Mouse (Mus musculus) lung, embryonic 14.5 days (tissue): ENCODE results near the gene Cidec. TPM values are rescaled to one million over a fixed set of nuclear protein-coding genes. Genes with fewer than 3 reads are reported as not detected.

Source experiments
- ATAC-seq: fragments of 200-750 bp; cut with Nextera tagmentation; 2 replicates; pipeline ENCODE4 v1.8.0; 2017; ENCODE audit warnings: mild to moderate bottlenecking, moderate TSS enrichment, moderate library complexity; ENCODE audit not compliant: insufficient read depth
- DNase-seq: peaks from one replicate; pipeline ENCODE4 v3.0.0-alpha.2; 2015
- H3K27ac ChIP-seq: fragments of 300-500 bp; sonication (generic); 2 replicates; pipeline ENCODE4 v1.5.1; 2014; ENCODE audit warnings: low read depth, mild to moderate bottlenecking, moderate library complexity
- H3K27me3 ChIP-seq: fragments of 300-500 bp; sonication (generic); 2 replicates; pipeline ENCODE4 v1.6.1; 2014; ENCODE audit warnings: low read length, control low read depth; ENCODE audit not compliant: insufficient read depth
- H3K36me3 ChIP-seq: fragments of 300-500 bp; sonication (generic); 2 replicates; pipeline ENCODE4 v1.6.1; 2014; ENCODE audit warnings: control low read depth; ENCODE audit not compliant: insufficient read depth
- H3K4me1 ChIP-seq: fragments of 300-500 bp; sonication (generic); 2 replicates; pipeline ENCODE4 v1.6.1; 2014; ENCODE audit warnings: antibody characterized with exemption, control low read depth; ENCODE audit not compliant: insufficient read depth
- H3K4me2 ChIP-seq: fragments of 300-500 bp; sonication (generic); 2 replicates; pipeline ENCODE4 v1.6.1; 2014; ENCODE audit warnings: mild to moderate bottlenecking
- H3K4me3 ChIP-seq: fragments of 300-500 bp; sonication (generic); 2 replicates; pipeline ENCODE4 v1.5.1; 2014; ENCODE audit warnings: low read depth, low read length
- H3K9ac ChIP-seq: fragments of 300-500 bp; sonication (generic); 2 replicates; pipeline ENCODE4 v1.6.1; 2014
- H3K9me3 ChIP-seq: fragments of 300-500 bp; sonication (generic); 2 replicates; pipeline ENCODE4 v1.6.1; 2016; ENCODE audit warnings: low read depth, low read length, control low read depth
- CTCF ChIP-seq: IDR thresholded peaks from 2 replicates; pipeline ENCODE4 v1.5.1; 2016; ENCODE audit warnings: antibody characterized with exemption, low read depth
- WGBS: fragments of 180-500 bp; shearing (Covaris S2); extraction: QIAGEN DNeasy Blood & Tissue Kit; methylation state at CpG from one replicate; pipeline ENCODE4 v1.1.7; 2014; 5-methylcytosine and 5-hydroxymethylcytosine counted together
- polyA plus RNA-seq: library from polyadenylated mRNA; unstranded; fragments of >200 nt; fragmentation: Nextera tagmentation; extraction: Ambion mirVana; gene quantifications from 2 replicates; pipeline ENCODE4 v1.2.1, GENCODE M21; 2014

Gene Cidec
- polyA plus RNA-seq, 1 experiment from 2014 or later: not detected

GRCm38 (mm10) chr6:113438721-113439430 lies 3.3 kb upstream of the Cidec start:
- Histone ChIP-seq H3K36me3 (no peaks in the 10 kb centered on the region), H3K27ac (no peak overlapping the region), H3K4me1 (peaks cover 8% of the 10 kb centered on the region), H3K4me3 (no peak overlapping the region), H3K9me3 (no peaks in the 10 kb centered on the region), H3K4me2 (no peak overlapping the region), H3K9ac (no peak overlapping the region), H3K27me3 (no peaks in the 10 kb centered on the region)
- DNase-seq: no peak
- 44% methylated on average over 12 of the region's 12 CpGs for WGBS
- ATAC-seq: no peak
- TF ChIP-seq CTCF: no peak

GRCm38 (mm10) chr6:113437135-113437534 lies 1.6 kb upstream of the Cidec start:
- ATAC-seq (no peak), DNase-seq (no peak)
- 66% methylated on average over 12 of the region's 12 CpGs for WGBS
- Histone ChIP-seq H3K36me3 (no peaks in the 10 kb centered on the region), H3K27ac (no peak overlapping the region), H3K4me1 (no peaks in the 10 kb centered on the region; the same call in 1 of the 2 replicates), H3K4me2 (no peak overlapping the region), H3K9ac (no peak overlapping the region), H3K9me3 (no peaks in the 10 kb centered on the region), H3K4me3 (no peak overlapping the region), H3K27me3 (no peaks in the 10 kb centered on the region)
- TF ChIP-seq CTCF: no peak

GRCm38 (mm10) chr6:113434691-113435090 lies 869 bp downstream of the Cidec start:
- ATAC-seq (no peak), DNase-seq (no peak)
- no peak overlapping the region for H3K9ac ChIP-seq
- no peak overlapping the region for H3K4me3 ChIP-seq
- H3K27me3 ChIP-seq: no peaks in the 10 kb centered on the region
- no peak overlapping the region for H3K4me2 ChIP-seq
- no peaks in the 10 kb centered on the region for H3K4me1 ChIP-seq
- H3K36me3 ChIP-seq: no peaks in the 10 kb centered on the region
- WGBS: 69% methylated on average over 7 of the region's 7 CpGs
- H3K9me3 ChIP-seq: no peaks in the 10 kb centered on the region
- H3K27ac ChIP-seq: no peak overlapping the region
- no peak for TF ChIP-seq CTCF

- H3K36me3 ChIP-seq: no peaks in the 10 kb centered on the region
- no peak overlapping the region for H3K27ac ChIP-seq
- 63% methylated on average over 3 of the region's 3 CpGs for WGBS
- ATAC-seq (no peak), DNase-seq (no peak)
- H3K4me2 ChIP-seq: no peak overlapping the region
- no peak overlapping the region for H3K4me3 ChIP-seq
- no peak overlapping the region for H3K9ac ChIP-seq
- no peak for TF ChIP-seq CTCF
- no peaks in the 10 kb centered on the region for H3K4me1 ChIP-seq
- H3K27me3 ChIP-seq: no peaks in the 10 kb centered on the region
- no peaks in the 10 kb centered on the region for H3K9me3 ChIP-seq
Measured at GRCm38 (mm10) chr6:113433661-113434060, 1.9 kb downstream of the Cidec start.

- Histone ChIP-seq H3K4me2 (no peak overlapping the region), H3K27ac (no peak overlapping the region), H3K9me3 (no peaks in the 10 kb centered on the region), H3K9ac (no peak overlapping the region), H3K36me3 (no peaks in the 10 kb centered on the region), H3K4me1 (no peaks in the 10 kb centered on the region), H3K4me3 (no peak overlapping the region), H3K27me3 (no peaks in the 10 kb centered on the region)
- no peak for TF ChIP-seq CTCF
- DNase-seq (no peak), ATAC-seq (no peak)
- 51% methylated on average over 3 of the region's 3 CpGs for whole genome bisulfite sequencing
Measured at GRCm38 (mm10) chr6:113431801-113432200, 3.8 kb downstream of the Cidec start.

GRCm38 (mm10) chr6:113430846-113431245 lies 4.7 kb downstream of the Cidec start:
- DNase-seq (no peak), ATAC-seq (no peak)
- no peaks in the 10 kb centered on the region for H3K36me3 ChIP-seq
- no peak overlapping the region for H3K4me2 ChIP-seq
- H3K9ac ChIP-seq: no peak overlapping the region
- H3K27me3 ChIP-seq: no peaks in the 10 kb centered on the region
- TF ChIP-seq CTCF: no peak
- no peaks in the 10 kb centered on the region for H3K4me1 ChIP-seq
- no peaks in the 10 kb centered on the region for H3K9me3 ChIP-seq
- H3K27ac ChIP-seq: no peak overlapping the region
- H3K4me3 ChIP-seq: no peak overlapping the region
- WGBS: 48% methylated on average over 3 of the region's 3 CpGs

GRCm38 (mm10) chr6:113429965-113430364 lies 5.6 kb downstream of the Cidec start:
- H3K27me3 ChIP-seq: no peaks in the 10 kb centered on the region
- no peak overlapping the region for H3K4me2 ChIP-seq
- no peak for ATAC-seq
- no peak overlapping the region for H3K27ac ChIP-seq
- H3K36me3 ChIP-seq: no peaks in the 10 kb centered on the region
- WGBS: 71% methylated on average over 3 of the region's 3 CpGs
- no peak overlapping the region for H3K9ac ChIP-seq
- H3K4me1 ChIP-seq: no peaks in the 10 kb centered on the region
- TF ChIP-seq CTCF: no peak
- no peak overlapping the region for H3K4me3 ChIP-seq
- H3K9me3 ChIP-seq: no peaks in the 10 kb centered on the region
- no peak for DNase-seq
